Mouse (Mus musculus) kidney, adult 2 months (tissue): ENCODE measurements around the gene Acvr1.

ENCODE experiments used
- CTCF ChIP-seq: fragments of 200-500 bp; conservative IDR thresholded peaks from 2 replicates; pipeline ENCODE4 v1.5.1; 2011; ENCODE audit warnings: low read depth, mild to moderate bottlenecking, control low read depth, low read length, moderate library complexity, mixed read lengths; ENCODE audit not compliant: insufficient read depth, insufficient read length
- POLR2A ChIP-seq: fragments of 200-500 bp; IDR thresholded peaks from one replicate; pipeline ENCODE4 v1.6.1; 2011; ENCODE audit warnings: low read depth, low read length, control low read depth

DNA sequence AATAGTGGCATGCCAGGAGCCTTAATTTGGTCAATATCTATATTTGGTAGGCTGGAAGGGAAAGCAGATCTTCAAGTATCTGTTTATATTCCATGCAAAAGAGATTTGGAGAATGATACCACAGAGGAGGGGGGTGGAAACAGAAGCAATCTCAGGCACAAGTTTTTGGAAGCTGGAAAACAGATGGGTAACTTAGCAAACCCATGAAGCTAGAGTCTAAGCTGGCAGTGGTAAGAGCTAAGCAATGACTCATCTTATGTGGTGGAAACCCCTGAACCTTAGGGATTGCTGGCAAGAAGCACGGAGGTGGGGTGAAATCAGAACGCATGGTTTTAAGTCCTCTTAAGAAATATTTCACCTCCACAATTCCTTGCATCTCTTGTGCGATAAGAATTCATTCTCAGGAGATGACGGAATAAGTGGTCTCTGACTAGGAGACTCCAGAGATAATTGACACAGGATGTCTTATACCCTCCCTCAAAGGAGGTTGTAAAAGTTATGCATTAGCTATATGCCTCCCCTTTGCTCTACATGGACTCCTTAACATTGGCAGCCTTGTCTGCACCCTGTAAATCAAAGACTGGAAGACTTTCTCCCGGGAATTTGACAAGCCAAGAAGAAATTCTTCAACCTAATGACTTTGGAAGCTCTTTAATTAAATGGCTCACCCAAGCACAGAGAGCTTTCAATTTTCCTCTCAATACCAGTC lies 157.9 kb downstream of the Acvr1 start:
- TF ChIP-seq POLR2A (no peak), CTCF (no peak)
